Mouse (Mus musculus) embryo, embryonic 11.5 days (tissue): ENCODE data around the gene Cdc25a.

ENCODE experiments used
- DNase-seq: peaks from one replicate; pipeline ENCODE4 v3.0.0-alpha.2; 2012; ENCODE audit warnings: low read depth, low spot score

Gene Cdc25a

DNA sequence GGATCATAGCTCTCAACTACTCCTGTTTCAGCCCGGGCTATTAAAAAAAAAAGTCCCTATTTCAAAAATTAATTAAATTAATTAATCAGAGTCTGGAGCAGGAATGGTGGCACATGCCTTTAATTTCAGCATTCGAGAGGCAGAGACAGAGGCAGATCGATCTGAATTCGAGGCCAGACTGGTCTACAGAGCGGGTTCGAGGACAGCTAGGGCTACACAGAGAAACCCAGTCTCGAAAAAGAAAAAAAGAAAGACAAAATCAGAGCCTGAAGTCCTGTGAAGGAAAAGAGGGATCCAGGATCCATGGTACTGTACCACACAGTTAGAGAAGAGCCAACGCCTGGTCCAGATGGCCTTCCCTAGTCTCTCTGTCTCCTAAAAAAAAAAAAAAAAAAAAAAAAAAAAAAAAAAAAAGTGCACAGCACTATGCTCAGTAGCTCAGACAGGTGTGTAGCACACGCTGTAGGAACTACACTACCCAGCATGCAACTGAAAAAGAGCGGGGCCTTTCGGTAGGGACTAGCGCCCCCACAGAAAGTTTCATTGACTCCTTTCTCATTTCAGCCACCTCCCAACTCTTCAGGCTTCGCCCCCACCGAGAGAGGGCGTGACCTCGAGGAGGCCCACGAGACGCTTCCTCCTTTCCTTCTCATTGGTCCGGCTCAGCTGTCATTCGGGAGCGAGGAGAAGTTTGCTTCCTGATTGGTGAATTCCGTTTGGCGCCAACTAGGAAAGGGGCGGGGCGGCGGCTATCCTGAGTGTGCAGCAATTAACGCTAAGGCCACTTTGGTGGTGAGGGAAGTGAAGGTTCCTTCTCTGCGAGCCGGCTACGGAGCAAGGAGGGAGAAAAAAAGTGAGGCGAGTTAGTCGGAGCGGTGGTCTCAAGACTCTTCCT lies at the start of gene Cdc25a:
Cdc25a (plus strand) TSS at position 783 of the 895 bp plus-strand sequence.
- DNase-seq = peak; percentile 99

DNA sequence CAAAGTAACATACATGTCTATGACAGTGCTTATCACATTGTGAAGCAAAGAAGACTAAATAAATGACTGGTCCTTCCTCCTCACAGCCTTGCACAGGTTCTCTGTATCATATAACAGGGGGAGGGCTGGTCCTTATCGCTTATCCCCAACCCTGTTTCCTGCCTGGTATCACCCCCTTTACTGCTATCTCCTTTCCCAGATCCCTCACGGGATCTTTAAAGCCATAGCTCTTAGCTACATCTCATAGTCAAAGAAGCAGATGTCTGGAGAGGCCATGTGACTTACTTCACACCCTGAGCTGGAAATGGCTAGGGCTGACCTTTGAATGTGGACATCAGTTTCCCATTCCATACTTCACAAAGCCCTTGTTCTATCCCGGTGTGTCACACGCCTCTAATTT lies 49.6 kb upstream of the Cdc25a start:
- DNase-seq = no peak

DNA sequence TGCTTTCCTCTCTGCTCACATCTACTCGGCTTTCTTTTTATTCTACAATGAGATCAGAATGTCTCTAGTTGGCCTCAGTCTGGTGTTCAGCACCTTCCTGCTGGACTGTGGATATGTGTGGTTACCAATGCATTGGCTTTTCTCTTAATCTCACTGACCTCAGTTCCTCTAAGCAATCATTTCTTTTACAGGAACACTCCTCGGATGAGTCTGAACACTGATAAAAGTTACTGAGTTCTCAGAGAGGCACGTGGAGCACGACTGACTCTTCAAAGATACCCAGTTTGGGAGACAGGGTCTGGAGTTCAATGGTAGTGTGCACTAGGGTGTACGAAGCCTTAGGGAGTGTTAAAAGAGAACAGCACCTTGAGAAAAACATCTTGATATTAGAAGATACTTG lies 49.2 kb upstream of the Cdc25a start:
- no peak for DNase-seq

DNA sequence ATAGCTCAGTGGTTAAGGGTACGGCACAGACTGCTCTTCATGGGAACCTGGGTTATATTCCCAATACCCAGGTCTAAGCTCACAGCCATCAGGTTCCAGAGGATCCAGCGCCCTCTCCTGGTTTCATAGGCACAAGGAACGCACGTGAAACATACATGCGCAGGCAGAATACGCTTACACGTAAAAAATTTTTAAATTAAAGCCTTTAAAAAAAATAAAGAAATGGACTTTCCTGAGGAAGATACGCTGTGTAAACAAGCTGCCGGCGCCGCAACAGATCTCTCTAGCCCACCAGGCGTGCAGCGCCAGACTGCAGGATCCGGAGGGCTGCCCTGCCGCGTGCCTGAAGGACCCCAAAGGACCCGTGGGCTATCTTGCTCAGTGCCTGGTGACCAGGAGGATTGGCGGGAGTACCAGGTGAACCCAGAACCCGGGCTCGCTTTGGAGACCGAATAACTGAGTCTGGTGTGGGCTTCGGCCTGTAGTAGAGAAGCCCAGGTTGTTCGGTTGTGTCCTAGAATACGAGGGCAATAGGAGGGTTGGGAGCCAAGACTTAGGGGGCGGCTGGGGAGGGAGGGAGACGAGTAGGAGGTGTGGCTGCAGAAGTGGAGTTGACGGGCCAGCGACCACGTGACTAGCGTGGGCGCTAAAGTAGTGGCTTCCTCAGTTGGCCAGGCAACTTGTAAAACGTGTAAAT lies 42.8 kb upstream of the Cdc25a start, which contains the start of gene Nme6:
Nme6 (plus strand) TSS at position 359 of the 697 bp plus-strand sequence.
- DNase-seq = peak; percentile 76

DNA sequence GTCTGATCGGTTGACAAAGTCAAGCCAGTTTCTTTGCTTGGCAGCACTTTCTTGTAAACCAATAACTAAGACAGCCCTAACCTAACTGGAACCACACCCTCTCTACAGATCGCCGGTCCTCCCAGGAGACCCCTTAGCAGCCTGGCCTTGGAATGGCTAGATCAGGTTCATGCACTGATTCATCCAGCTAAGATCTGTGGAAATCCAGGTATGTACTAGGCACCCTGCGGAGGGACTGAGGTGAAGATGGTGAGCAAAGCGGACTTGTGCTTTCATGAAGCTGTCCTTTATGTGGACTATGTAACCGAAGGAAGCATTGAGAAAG lies 42.3 kb upstream of the Cdc25a start:
- DNase-seq = no peak

DNA sequence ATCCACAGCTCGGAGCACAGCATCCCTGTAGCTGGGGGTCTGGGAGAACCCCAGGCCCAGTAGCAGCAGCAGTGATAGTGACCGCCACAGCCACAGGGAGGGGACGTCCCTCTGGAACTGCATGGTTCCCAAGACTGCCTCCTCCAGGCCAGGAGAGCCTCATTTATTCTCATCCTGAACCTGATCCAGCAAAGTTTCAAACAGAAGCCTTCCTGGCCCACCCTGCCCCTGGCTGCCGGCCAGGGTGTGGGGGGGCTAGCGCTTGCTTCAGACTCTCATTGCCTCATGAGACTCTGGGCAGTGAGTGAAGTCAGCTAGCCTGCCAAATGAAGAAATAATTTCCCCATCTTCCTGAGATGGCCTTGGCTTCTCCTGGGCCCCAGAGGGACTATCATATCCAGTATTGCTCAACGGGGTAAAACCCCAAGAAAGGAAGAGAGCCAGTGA lies 26.0 kb upstream of the Cdc25a start, which contains the start of gene Camp:
Camp (minus strand) TSS at position 306 of the 447 bp plus-strand sequence.
- no peak for DNase-seq

DNA sequence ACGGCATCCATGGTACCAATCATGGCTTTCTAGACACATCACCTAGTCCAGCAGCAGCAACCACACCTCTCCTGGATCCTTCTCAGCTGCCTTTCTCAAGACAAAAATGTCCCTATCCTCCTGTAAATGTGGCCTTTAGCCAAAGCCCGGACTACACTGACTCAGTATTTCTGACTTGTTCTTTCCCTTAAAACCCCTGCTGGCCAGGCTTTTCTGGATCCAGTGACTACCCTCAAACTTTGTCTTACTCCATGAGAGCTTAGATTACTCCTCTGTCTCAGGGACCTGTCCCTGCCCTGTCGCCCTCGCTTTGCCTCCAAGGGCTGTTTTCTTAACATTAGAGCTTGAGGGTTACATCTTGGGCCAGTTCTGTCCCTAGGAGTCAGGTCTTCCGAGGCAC lies 25.3 kb upstream of the Cdc25a start:
- no peak for DNase-seq

DNA sequence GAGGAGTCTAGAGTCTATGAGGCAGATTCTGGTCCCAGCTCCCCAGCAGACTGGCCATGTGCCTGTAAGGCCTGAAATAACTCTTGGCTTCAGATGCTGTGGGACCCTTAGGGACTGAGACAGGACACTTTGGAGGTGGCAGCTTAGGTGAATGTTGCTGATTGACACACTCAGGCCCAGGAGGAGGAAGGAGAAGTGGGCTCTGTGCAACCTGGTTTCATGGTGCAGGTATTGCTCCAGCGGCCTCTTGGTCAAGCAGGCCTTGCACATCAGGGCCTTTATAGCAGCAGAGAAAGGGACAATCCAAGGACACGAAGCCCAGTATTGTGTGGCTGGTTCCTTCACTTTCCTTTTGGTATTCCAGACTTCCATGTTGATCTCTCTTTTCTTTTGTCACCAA lies 21.0 kb upstream of the Cdc25a start:
- DNase-seq = no peak

DNA sequence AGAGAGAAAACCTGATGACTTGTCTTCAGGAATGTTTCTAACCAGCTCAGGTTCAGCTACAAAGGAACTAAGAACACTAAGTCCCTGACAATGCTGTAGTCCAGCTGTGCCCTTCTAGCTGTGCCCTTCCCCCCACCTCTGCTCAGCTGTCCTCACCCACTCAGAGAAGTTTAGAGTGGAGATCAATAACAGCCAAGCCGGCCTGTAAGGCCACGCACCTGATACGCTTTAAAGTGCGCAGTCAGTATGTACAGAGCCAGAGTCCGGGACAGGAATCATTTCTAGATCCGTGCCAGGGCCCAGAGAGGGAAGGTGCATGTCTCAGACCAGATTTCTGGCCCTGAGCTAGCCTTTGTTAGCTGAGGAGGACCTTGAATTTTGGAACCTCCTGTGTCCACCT lies 19.4 kb upstream of the Cdc25a start:
- DNase-seq = no peak

DNA sequence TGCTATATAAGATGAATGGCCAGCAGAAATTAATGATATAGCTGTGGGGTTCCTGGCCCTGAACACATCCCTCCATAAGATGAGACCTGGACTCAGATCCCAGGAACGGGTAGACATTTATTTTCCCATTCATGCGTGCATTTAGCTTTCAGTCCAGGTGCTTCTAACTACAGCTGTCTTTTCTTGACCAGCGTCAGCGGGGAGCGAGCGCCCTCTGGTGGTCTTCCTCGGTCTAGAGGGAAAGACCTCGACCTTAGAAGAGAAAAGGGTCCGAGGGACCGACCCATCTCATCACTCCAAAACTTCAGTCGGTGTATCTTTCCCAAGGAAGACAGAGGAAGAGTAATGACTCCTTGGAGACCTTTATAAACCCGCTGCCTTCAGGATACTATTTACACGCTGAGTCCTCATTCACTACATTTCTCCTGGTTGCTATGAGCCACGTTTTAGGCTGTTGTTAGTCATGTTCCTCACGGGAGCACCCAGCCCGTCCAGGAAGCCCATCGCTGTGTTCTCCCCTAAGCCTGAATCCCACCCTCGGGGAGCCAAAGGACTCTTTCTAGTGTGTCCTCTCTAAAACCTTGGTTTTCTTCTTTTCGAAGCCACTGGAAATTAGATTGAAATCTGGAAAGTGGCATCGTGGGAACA lies 12.9 kb upstream of the Cdc25a start:
- peak; percentile 70 for DNase-seq

DNA sequence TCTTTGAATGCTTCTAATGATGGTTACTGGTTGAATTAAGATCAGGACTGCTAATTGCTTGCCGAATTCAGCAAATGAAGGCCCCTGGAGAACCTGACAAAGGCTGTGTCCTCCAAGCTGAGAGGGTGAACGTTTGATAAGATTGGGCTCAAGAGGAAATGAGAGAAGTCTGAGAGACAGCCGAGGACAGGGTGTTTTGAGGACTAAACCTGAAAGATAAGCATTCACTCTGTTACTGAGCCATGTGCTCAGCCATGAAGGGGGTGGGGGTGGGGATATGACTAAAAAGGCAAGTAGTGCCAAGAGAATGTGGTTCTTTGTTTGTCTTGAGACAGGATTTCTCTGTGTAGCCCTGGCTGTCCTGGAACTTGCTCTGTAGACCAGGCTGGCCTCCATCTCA lies 12.3 kb upstream of the Cdc25a start:
- no peak for DNase-seq

DNA sequence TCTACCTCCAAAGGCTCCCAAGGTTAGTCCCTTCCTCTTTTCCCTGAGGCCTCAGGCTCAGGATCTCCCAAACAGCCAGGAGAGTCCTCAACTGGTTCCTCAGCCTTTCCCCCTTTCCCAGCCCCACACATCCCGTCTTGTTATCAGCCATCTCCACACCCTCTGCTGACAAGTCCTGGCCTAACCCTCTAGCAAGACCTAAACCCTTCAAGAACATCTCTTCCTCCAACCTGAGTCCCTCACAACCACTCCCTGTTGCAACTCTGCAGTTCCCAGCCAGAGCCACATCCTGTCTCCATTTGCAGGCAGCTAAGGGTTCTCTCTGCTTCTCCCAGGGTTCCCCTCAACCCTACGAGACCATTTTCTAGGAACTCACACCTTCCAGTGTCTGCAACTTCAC lies 9.2 kb upstream of the Cdc25a start:
- DNase-seq = no peak

DNA sequence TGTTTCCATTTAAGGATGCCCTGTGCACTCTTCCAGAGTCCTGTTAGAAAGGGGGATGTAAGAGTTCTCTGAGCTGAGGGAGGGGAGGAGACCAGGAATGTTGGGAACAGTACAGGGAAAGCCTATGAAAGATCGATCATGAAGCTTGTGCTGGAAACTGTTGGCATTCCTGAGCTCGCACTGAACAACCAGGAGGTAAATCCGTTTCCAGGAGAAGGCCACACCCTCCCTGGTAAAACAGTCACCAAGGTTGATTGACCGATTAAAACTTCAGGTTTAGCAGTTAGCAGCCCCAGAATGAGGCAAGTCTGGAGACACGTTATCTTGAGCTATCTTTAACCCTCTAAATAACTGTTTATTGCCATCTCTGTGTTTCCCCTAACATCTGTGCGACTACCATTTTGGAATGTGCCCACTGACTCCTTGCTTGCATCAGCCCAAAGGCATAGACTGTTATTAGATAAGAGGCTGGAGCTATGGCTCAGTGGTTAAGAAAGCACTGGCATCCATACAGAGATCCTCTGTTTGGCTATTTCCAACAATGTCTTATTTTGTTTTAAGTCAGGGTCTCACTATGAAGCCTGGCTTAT lies 4.3 kb upstream of the Cdc25a start:
- no peak for DNase-seq

DNA sequence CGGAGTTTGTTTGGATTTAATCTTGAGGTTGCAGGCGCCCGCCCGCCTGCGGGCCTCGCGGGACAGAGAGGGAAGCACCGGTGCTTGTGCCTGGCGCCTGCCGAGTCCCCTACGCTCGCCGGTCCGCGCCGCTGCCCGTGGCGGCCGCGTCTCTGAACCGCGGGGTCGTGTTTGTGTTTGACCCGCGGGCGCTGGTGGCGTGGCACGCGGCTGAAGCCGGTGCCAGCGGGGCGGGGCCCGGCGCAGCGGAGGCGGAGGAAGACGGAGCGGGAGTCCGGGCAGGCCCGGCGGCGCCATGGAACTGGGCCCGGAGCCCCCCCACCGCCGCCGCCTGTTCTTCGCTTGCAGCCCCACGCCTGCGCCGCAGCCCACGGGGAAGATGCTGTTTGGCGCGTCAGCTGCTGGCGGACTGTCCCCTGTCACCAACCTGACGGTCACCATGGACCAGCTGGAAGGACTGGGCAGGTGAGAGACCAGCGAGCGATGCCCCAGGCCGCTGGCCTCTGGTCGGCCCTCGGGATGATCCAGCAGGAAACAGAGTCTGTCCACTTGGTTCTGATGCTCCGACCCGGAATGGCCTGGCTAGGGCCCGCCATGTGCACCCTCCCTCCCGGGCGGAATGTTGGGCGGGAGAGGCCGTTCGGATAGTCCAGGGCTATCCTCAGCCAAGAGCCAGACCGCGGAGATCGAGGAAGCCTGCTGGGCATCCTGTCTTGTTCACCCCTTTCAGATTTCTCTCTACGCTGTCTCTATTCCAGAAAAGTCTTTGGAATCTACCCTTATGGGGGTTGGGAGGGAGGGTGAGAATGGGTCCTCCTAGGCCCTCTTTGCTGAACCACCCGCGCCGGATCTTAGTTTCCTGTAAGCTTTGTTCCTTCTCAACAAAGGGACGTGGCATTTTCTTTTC lies 569 bp downstream of the Cdc25a start:
- no peak for DNase-seq

DNA sequence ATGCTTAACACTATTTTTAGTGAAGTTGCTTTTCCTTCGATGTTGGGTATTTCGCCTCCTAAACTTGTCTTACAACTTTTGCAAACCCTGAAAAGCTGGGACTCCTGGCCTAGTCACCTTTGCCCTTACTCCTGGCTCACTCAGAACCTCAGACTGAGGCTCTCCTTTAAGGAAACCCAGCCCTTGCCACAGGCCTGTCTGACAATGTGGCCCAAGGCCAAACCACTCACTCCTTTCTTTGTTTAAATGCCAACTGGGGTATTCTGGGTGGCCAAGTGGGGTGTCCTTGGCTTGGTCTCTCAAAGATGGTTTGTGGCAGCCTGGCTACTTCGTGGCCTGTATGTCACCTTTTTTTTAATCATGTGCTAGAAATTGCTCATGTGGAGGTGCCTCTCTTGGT lies 1.4 kb downstream of the Cdc25a start:
- no peak for DNase-seq

DNA sequence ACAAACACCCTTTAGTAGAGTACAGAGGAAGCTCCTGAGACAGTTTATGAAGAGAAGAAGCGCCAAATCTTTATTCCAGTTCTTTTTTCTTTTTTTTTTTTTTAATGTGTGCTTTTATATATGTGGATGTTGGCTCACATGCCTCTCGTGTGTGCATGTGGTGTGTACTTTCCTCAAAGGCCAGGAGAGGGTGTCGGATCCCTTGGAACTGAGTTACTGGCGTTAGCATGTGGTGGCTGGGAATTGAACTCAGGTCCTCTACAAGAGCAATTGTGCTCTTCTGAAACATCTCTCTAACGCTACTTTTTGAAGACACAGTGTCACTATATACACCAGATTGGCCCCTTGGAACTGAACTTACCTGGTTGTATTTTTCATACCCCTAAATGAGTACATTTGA lies 2.3 kb downstream of the Cdc25a start:
- DNase-seq = no peak

DNA sequence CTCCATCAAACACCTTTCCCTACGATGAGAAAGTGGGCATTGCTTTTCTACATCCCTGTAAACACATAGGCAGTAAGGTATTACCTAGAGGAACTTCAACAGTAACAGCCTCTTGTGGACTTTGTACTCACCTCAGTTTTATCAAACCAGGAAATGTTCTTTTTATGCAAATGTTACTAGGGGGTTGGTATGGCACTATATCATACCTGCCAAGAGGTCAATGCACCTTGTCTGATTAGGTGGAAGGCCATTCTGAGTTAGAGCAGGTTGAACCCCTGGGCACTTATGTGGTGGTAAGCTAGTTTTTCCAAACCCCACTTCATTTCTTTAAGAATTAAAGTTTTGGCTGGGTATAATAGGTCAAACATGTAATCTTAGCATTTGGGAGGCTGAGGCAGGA lies 3.9 kb downstream of the Cdc25a start:
- DNase-seq = no peak

DNA sequence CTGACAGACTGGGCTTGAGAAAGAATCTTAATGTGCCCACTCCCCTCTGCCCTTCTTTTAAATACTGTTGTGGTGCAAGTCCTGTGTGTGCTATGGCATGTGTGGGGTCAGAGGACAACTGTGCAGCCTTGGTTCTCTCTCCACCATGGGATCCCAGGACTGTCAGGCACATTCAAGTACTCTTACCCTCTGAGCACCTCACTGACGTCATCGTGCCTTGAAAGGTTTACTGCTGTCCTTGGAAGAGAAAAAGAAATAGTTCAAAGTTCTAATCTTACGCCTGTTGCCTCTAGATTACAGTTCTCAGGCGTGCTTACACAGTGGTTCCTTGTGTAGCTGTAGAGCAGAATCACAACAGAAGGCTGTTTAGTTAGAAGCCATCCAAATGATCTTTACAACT lies 10.9 kb downstream of the Cdc25a start:
- no peak for DNase-seq

DNA sequence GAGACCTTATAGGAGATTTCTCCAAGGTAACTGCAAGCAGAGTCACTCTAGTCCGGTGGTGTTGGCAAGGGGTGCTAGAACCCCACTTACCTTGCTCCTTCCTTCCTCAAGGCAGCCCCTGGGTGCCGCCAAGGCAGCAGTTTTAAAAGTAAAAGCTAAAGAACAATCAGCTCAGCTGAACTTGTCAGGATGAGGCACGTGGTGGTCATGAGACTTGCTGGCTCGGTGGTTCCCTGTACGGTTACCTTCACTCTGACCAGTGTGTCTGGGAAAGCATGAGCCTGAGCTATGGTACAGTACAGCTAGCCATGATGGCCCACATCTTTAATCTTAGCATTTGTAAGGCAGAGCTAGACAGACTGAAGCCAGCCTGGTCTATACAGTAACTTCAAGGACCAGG lies 11.9 kb downstream of the Cdc25a start:
- DNase-seq = no peak

DNA sequence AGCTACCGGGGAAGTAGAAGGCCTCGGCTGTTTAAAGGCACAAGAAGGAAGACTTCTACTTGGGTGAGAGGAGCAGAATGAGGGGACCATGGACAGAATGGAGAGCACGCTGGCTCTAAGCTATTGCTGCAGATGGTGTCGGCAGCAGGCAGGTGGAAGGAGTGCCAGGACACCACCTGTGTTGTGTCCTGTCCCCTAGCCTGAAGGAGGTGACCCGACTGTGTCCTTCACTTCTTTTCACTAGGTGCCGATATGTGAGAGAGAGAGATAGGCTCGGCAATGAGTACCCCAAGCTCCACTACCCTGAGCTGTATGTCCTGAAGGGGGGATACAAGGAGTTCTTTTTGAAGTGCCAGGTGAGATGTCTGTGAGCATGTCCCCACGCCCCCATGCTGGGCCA lies 16.1 kb downstream of the Cdc25a start:
- no peak for DNase-seq

DNA sequence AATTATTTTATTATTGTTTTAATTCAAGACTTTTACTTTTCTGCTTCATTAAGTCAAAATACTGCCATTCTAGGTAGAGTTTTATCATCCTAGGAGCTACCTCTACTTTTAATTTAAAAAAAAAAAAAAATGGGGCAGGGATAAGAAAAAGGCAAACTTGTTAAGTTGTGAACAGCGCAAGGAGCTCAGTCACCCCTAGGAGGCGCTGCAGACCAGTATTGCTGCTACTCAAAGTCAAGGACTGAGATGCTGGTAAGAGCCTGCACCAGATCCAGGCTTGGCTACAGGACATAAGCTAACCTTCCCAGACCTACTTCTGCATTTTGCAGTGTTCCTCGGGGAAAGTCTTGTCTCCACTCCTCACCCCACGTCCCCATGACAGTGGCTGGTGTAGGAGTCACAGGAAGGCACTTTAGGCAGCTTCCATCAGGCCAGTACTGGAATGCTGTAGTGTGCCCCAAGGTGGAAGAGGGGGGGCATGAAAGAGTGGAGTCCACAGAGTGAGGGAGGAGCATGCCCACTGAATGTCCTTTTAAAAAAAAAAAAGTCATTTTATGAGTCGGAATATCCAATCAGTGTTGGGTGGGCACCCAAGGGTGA lies 17.4 kb downstream of the Cdc25a start:
- peak; percentile 59 for DNase-seq
